In genomic region chr19:60225899-60226844, GRCm38 (mm10) we compare ENCODE assay signal across 1 mouse cellular context.
TF ChIP-seq lines count a peak whose summit lies in the region.

TSS of gene Fam204a (minus strand) at chr19:60226701.

TF ChIP-seq in MEL, 35 proteins besides CTCF, POLR2A, EP300 and RAD21 (continued from another document):
- TF ChIP-seq POLR2AphosphoS2 (IDR thresholded peaks at IDR 0.05; ENCODE audit: low read length) (peak; percentile 73; the same call in 1 of the 2 replicates), HCFC1 (IDR thresholded peaks at IDR 0.05; ENCODE audit: low read depth, low read length) (peak; percentile 92), CHD1 (IDR thresholded peaks at IDR 0.05; ENCODE audit: low read depth, low read length) (no peak)
